Mouse (Mus musculus) ES-E14 (cell line): ENCODE results near the gene Gfer. TPM values are rescaled to one million over a fixed set of nuclear protein-coding genes. Genes with fewer than 3 reads are reported as not detected.
"Not testable (repeated sequence)": the region's sequence is repeated elsewhere in the genome, so short reads cannot be mapped to it uniquely, and the experiment has no call there.

Source experiments
- DNase-seq: peaks from one replicate; pipeline ENCODE4 v3.0.0-alpha.2; 2013; ENCODE audit warnings: low read depth, low spot score
- H3K27ac ChIP-seq: 2 replicates; pipeline ENCODE4 v1.5.1; 2012; ENCODE audit warnings: low read depth, mild to moderate bottlenecking, low read length, moderate library complexity, mixed read lengths; ENCODE audit not compliant: poor library complexity, insufficient read depth, severe bottlenecking
- H3K36me3 ChIP-seq: 2 replicates; pipeline ENCODE4 v1.6.1; 2012; ENCODE audit warnings: mild to moderate bottlenecking, low read length, moderate library complexity, mixed read lengths; ENCODE audit not compliant: control insufficient read depth, poor library complexity, insufficient read depth, severe bottlenecking
- H3K4me1 ChIP-seq, 2 experiments: fragments of 150-350 bp in 1 of 2; sonication (generic) in 1 of 2; 2 replicates each; pipeline ENCODE4 v1.6.1; 2012; ENCODE audit warnings: low read length in 2 of 2, mild to moderate bottlenecking in 1 of 2, mixed read lengths in 1 of 2; ENCODE audit not compliant: control insufficient read depth in 2 of 2, insufficient read depth in 2 of 2, poor library complexity in 1 of 2
- H3K4me3 ChIP-seq, 2 experiments: fragments of 150-350 bp in 1 of 2; sonication (generic) in 1 of 2; 2 replicates each; pipeline ENCODE4 v1.5.1; 2012; ENCODE audit warnings: low read length in 2 of 2, low read depth in 1 of 2, mild to moderate bottlenecking in 1 of 2, mixed read lengths in 1 of 2; ENCODE audit not compliant: insufficient read depth in 1 of 2, poor library complexity in 1 of 2, severe bottlenecking in 1 of 2
- H3K9ac ChIP-seq: 2 replicates; pipeline ENCODE4 v1.6.1; 2012; ENCODE audit warnings: low read depth, mild to moderate bottlenecking, low read length, mixed read lengths; ENCODE audit not compliant: poor library complexity, insufficient read depth, severe bottlenecking
- H3K9me3 ChIP-seq: fragments of 150-350 bp; sonication (generic); 2 replicates; pipeline ENCODE4 v1.6.1; 2012; ENCODE audit warnings: low read depth, mild to moderate bottlenecking, low read length; ENCODE audit not compliant: control insufficient read depth, insufficient read depth
- CHD2 ChIP-seq: IDR thresholded peaks from 2 replicates; pipeline ENCODE4 v1.6.1; 2014; ENCODE audit warnings: mild to moderate bottlenecking, low read depth, low read length, inconsistent platforms
- HCFC1 ChIP-seq: IDR thresholded peaks from 2 replicates; pipeline ENCODE4 v1.6.1; 2012; ENCODE audit warnings: low read length, inconsistent platforms, borderline replicate concordance; ENCODE audit not compliant: insufficient read depth
- MAFK ChIP-seq: IDR thresholded peaks from 2 replicates; pipeline ENCODE4 v1.6.1; 2014; ENCODE audit warnings: mild to moderate bottlenecking, low read depth, low read length, inconsistent platforms; ENCODE audit not compliant: insufficient read depth
- ZC3H11A ChIP-seq: IDR thresholded peaks from 2 replicates; pipeline ENCODE4 v1.6.1; 2012; ENCODE audit warnings: low read depth, mild to moderate bottlenecking, inconsistent platforms, low read length, borderline replicate concordance
- ZNF384 ChIP-seq: IDR thresholded peaks from 2 replicates; pipeline ENCODE4 v1.6.1; 2012; ENCODE audit warnings: low read depth, low read length, inconsistent platforms
- in situ Hi-C, 2 experiments: fragments of 600-800 bp; cut with MboI; formaldehyde crosslinking; loops; one replicate each; pipeline ENCODE4 v1.15.1; 2025; ENCODE audit warnings: low sequenced_read_pairs in 2 of 2, inconsistent platforms in 1 of 2; ENCODE audit not compliant: unreplicated experiment in 2 of 2
- total RNA-seq: library from RNA; depleted of rRNA; stranded (reverse); fragments of 300-350 nt; gene quantifications from 2 replicates; pipeline ENCODE4 v1.2.3, GENCODE M21; 2012

Gfer gene
- total RNA-seq, 1 experiment, result 61.8 TPM

DNA sequence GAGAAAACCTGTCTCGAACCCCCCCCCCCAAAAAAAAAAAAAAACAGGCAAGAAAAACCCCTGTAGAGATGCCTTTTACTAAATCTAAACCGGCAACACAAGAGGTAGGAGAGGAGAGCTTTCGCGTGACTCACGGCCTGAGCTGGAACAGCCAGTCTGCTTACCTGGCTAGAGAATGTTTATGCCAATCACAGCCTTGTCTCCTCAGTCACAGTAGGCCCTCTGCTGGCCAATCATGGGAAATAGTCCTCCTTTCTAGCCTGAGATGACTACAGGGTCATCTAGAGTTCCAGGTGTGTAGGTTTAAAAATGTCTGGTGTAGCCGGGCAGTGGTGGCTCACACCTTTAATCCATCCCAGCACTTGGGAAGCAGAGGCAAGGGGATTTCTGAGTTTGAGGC lies 28.5 kb downstream of the Gfer start:
- Histone ChIP-seq H3K36me3 (no peaks in the 10 kb centered on the region), H3K9me3 (no peaks in the 10 kb centered on the region), H3K4me3 (no peak overlapping the region), H3K4me1 (peaks cover 7 to 15% of the 10 kb centered on the region in 2 experiments; a peak in 3 of 4 replicates), H3K9ac (no peak overlapping the region), H3K27ac (no peak overlapping the region)
- no peak for TF ChIP-seq HCFC1
- TF ChIP-seq CHD2, result no peak
- peak; percentile 28; the same call in 1 of the 2 replicates for TF ChIP-seq ZC3H11A
- no peak for TF ChIP-seq MAFK
- DNase-seq, result peak; percentile 80
- in situ Hi-C loops, result no loop called here

GRCm38 (mm10) chr17:24667011-24667410 lies 28.9 kb downstream of the Gfer start:
- in situ Hi-C loops, H3K4me3 ChIP-seq, H3K36me3 ChIP-seq, DNase-seq, H3K27ac ChIP-seq, H3K9me3 ChIP-seq, H3K9ac ChIP-seq: not testable (repeated sequence)
- peaks cover 7 to 12% of the 10 kb centered on the region in 2 experiments; a peak in 3 of 4 replicates for H3K4me1 ChIP-seq

GRCm38 (mm10) chr17:24658017-24658758 lies 37.8 kb downstream of the Gfer start, which contains the start of gene Npw:
Gene Npw, minus strand, starts transcription at chr17:24658457.
- no peaks in the 10 kb centered on the region for H3K9me3 ChIP-seq
- no peak within 1 kb of the TSS for H3K27ac ChIP-seq
- peak within 1 kb of the TSS; percentile 48 for H3K9ac ChIP-seq
- peaks cover 0 to 9% of the 10 kb centered on the region in 2 experiments; a peak in 2 of 4 replicates for H3K4me1 ChIP-seq
- TF ChIP-seq MAFK (no peak), ZNF384 (no peak), CHD2 (no peak), HCFC1 (no peak), ZC3H11A (no peak)
- peak within 1 kb of the TSS; percentile 70 to 72 for H3K4me3 ChIP-seq
- in situ Hi-C loops, result no loop called here
- no peak for DNase-seq
- no peaks in the 10 kb centered on the region for H3K36me3 ChIP-seq

- in situ Hi-C loops, result no loop called here
- H3K4me1 ChIP-seq, result peaks cover 3 to 9% of the 10 kb centered on the region in 2 experiments; a peak in 2 of 4 replicates
- H3K36me3 ChIP-seq, result no peaks in the 10 kb centered on the region
- H3K4me3 ChIP-seq, result no peak overlapping the region
- no peak for TF ChIP-seq CHD2
- no peak for TF ChIP-seq ZNF384
- no peak for TF ChIP-seq ZC3H11A
- TF ChIP-seq HCFC1, result no peak
- no peak for TF ChIP-seq MAFK
- no peak for DNase-seq
- H3K27ac ChIP-seq, result no peak overlapping the region
- no peak overlapping the region for H3K9ac ChIP-seq
- no peaks in the 10 kb centered on the region for H3K9me3 ChIP-seq
Observed at GRCm38 (mm10) chr17:24654969-24655368, 41.0 kb downstream of the Gfer start.

DNA sequence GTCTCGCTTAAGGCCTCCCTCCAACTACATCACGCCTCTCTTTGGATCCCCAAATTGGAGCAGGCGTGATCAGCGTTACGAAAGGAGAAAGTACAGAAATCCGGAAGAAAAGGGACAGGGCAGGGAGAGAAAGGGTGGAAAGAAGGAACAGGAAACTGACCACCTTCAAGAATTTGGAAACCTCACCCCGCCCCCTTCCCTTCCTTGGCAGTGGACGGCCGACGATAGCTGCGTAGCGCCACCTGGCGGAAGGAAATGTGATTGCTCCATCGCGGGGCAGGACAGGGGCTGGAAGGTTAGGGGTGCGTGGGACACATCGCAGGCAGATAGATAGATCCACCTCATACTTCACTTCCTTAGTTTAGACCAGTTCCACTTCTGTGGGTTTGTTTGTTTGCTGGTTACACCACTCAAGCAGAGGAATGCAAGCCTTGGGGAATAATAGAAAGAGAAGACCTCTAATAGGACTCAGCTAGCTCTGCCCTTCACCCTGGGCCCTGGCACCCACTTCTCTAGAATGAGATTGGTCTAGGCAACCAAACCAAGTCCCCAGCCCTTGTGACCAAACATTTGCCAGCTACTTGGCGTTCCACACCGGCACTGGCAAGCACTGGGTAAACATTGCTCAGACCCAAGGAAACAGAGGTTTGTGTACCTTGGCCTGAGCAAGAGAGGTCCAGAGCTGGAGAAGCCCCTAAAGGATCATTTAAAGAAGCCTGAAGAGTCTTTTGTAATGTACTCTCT lies 41.8 kb downstream of the Gfer start:
- TF ChIP-seq CHD2, result no peak
- TF ChIP-seq MAFK, result no peak
- no peak for TF ChIP-seq ZNF384
- TF ChIP-seq HCFC1, result no peak
- no peak for TF ChIP-seq ZC3H11A
- H3K9ac ChIP-seq, result no peak overlapping the region
- no peak overlapping the region for H3K4me3 ChIP-seq
- H3K27ac ChIP-seq, result no peak overlapping the region
- in situ Hi-C loops, result no loop called here
- peaks cover 6 to 12% of the 10 kb centered on the region in 2 experiments; a peak in 3 of 4 replicates for H3K4me1 ChIP-seq
- no peaks in the 10 kb centered on the region for H3K9me3 ChIP-seq
- DNase-seq, result no peak
- no peaks in the 10 kb centered on the region for H3K36me3 ChIP-seq
